Mouse (Mus musculus): ENCODE results near the gene Itga6. TPM values are rescaled to one million over a fixed set of nuclear protein-coding genes. Genes with fewer than 3 reads are reported as not detected.

Gene Itga6
- total and polyA plus RNA-seq, 3 experiments: 1.0 to 2.7 TPM; not detected in 1

DNA sequence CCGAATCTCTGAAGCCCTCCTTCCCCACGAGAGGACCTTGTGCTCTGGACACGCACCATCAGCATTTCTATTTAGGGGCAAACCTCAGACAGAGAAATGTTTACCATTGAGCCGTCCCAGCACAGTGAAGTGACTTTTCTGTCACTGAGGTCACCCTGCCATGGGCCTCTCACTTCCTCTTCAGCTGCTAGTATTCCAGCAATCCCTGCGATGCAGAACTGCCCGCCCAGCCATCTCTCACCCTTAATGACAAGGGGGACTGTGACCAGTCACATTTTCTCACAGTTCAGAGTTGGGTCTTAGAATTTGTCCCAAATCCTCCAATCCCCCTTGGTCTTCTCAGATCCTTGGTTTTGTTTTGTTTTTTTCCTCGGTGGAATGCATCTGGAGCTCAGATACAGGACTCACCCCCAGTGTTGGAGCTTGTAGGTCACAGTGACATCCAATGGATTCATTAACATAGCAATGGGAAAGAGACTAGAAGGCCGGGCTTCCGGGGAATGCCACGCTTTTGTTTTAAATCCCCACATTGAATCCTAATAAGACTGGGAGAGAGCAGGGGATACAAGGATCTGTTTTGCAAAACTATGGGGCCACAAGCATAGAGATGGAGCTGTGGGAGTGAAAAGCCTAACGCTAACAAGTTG lies 432 bp upstream of the Itga6 start:
- Histone ChIP-seq H3K27ac (ENCODE audit: control insufficient read depth, low read depth, low read length) (no peak overlapping the region), H3K9ac (ENCODE audit: control insufficient read depth, low read depth, low read length, poor library complexity, severe bottlenecking) (no peak overlapping the region), H3K4me3 (ENCODE audit: control insufficient read depth in 1 of 2, insufficient read depth in 1 of 2, low read depth in 2 of 2, low read length in 2 of 2) (no peak overlapping the region), H3K4me1 (ENCODE audit: control insufficient read depth in 1 of 2, insufficient read depth in 2 of 2, low read length in 2 of 2) (peaks cover 0 to 3% of the 10 kb centered on the region in 2 experiments; a peak in 1 of 4 replicates), H3K9me3 (replicated peaks; ENCODE audit: insufficient read depth, low read length) (no peaks in the 10 kb centered on the region), H3K27me3 (ENCODE audit: control insufficient read depth in 1 of 2, insufficient read depth in 2 of 2, low read length in 2 of 2) (peaks cover 0 to 6% of the 10 kb centered on the region in 2 experiments; a peak in 2 of 4 replicates), H3K79me2 (ENCODE audit: control insufficient read depth, insufficient read depth, low read length, poor library complexity) (no peaks in the 10 kb centered on the region), H3K36me3 (ENCODE audit: control insufficient read depth in 1 of 2, insufficient read depth in 2 of 2, low read length in 2 of 2) (no peaks in the 10 kb centered on the region)
- TF ChIP-seq RCOR1 (IDR thresholded peaks at IDR 0.05; ENCODE audit: low read depth, low read length) (no peak), MAX (IDR thresholded peaks at IDR 0.05; ENCODE audit: low read length) (no peak), POLR2AphosphoS2 (IDR thresholded peaks at IDR 0.05; ENCODE audit: low read length) (no peak), MXI1 (IDR thresholded peaks at IDR 0.05; ENCODE audit: low read depth, low read length) (no peak), ZC3H11A (IDR thresholded peaks at IDR 0.05; ENCODE audit: low read depth, low read length) (no peak), SIN3A (IDR thresholded peaks at IDR 0.05; ENCODE audit: low read length) (no peak), CHD2 (IDR thresholded peaks at IDR 0.05; ENCODE audit: low read length) (no peak), CTCF (IDR thresholded peaks at IDR 0.05 in 2 of 3, conservative IDR thresholded peaks at IDR 0.05 in 1 of 3; ENCODE audit: control insufficient read depth in 1 of 3, insufficient read depth in 1 of 3, low read depth in 2 of 3, low read length in 3 of 3, poor library complexity in 1 of 3, severe bottlenecking in 1 of 3) (no peak), E2F4 (IDR thresholded peaks at IDR 0.05; ENCODE audit: borderline replicate concordance, low read depth, low read length) (no peak), TBP (IDR thresholded peaks at IDR 0.05; ENCODE audit: low read depth, low read length) (no peak), ZMIZ1 (IDR thresholded peaks at IDR 0.05; ENCODE audit: low read depth, low read length) (no peak), JUND (IDR thresholded peaks at IDR 0.05; ENCODE audit: low read depth, low read length) (no peak), GATA1 (IDR thresholded peaks at IDR 0.05; ENCODE audit: low read depth, low read length) (no peak), ETS1 (IDR thresholded peaks at IDR 0.05; ENCODE audit: low read depth, low read length) (no peak)
- DNase-seq (ENCODE audit: low read depth, low spot score): no peak

DNA sequence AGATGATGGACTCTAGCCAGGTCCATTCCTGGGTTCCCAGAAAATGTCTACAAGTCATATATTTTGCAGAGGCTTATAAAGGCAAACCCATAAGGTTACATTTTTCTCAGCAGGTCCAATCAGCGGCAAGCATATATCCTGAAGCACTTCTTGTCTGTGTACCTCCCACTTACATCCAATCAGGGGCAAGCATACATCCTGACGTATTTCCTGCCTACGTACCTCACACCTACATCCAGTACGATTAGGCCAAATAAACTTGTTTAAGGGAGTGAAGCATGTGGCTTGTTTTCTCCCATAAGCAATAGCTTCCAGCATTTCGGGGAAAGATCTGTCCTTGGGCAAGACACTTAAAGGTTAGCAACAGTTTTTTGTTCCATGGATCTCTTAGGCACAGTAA lies 3.0 kb downstream of the Itga6 start:
- Histone ChIP-seq H3K9me3 (replicated peaks; ENCODE audit: insufficient read depth, low read length) (no peaks in the 10 kb centered on the region), H3K27me3 (ENCODE audit: control insufficient read depth in 1 of 2, insufficient read depth in 2 of 2, low read length in 2 of 2) (no peaks in the 10 kb centered on the region), H3K4me3 (ENCODE audit: control insufficient read depth in 1 of 2, insufficient read depth in 1 of 2, low read depth in 2 of 2, low read length in 2 of 2) (no peak overlapping the region), H3K9ac (ENCODE audit: control insufficient read depth, low read depth, low read length, poor library complexity, severe bottlenecking) (no peak overlapping the region), H3K79me2 (ENCODE audit: control insufficient read depth, insufficient read depth, low read length, poor library complexity) (no peaks in the 10 kb centered on the region), H3K27ac (ENCODE audit: control insufficient read depth, low read depth, low read length) (no peak overlapping the region), H3K36me3 (ENCODE audit: control insufficient read depth in 1 of 2, insufficient read depth in 2 of 2, low read length in 2 of 2) (peaks cover 0 to 12% of the 10 kb centered on the region in 2 experiments; a peak in 2 of 4 replicates), H3K4me1 (ENCODE audit: control insufficient read depth in 1 of 2, insufficient read depth in 2 of 2, low read length in 2 of 2) (peaks cover 3 to 18% of the 10 kb centered on the region in 2 experiments; a peak in 3 of 4 replicates)
- no peak for DNase-seq (ENCODE audit: low read depth, low spot score)
- TF ChIP-seq MEF2A (IDR thresholded peaks at IDR 0.05; ENCODE audit: extremely low read depth, insufficient replicate concordance, low read depth, low read length, poor library complexity, severe bottlenecking) (no peak), RAD21 (IDR thresholded peaks at IDR 0.05; ENCODE audit: low read depth, low read length) (no peak), GABPA (IDR thresholded peaks at IDR 0.05; ENCODE audit: low read depth, low read length) (no peak), ZKSCAN1 (IDR thresholded peaks at IDR 0.05; ENCODE audit: low read depth, low read length) (no peak), MAZ (IDR thresholded peaks at IDR 0.05; ENCODE audit: low read depth, low read length) (no peak), JUND (IDR thresholded peaks at IDR 0.05; ENCODE audit: low read depth, low read length) (no peak), EP300 (IDR thresholded peaks at IDR 0.05; ENCODE audit: low read depth in 1 of 2, low read length in 2 of 2) (no peak)
